15 mouse cellular contexts compared by ENCODE assay signal in the genomic region with DNA sequence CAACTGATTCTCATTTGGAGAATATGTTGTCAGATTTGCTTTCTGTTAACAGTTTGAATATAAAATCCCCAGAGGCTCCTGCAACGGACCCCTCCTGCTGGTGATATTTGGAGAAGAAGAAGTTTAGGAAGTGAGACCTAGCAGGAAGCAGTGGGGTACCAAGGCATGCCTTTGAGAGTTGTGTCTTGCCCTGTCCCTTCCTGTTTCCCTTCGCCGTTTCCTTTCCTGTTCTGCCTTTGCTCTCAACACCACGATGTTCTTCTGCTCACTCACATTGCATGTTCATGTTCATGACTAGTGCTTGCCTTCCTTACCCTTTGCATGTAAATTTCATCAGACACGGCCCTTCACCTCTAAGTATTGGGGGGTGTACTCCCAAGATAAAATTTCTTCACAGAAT.
"Had no signal": no experiment of that assay in that cellular context is flagged by ENCODE, and none has a peak within 500 bp of the region (broad histone marks: within the 10 kb centered on the region; RNA-seq: fewer than 3 reads in every experiment).

No protein-coding gene starts in this region.

- H3K4me3 ChIP-seq: layer of hippocampus, adult 2 months; limb, embryonic 12.5 days; liver, embryonic 13.5 days; lung, embryonic 15.5 days; midbrain, embryonic 12.5 days had no signal

- ATAC-seq: intestine, postnatal 0 days; liver, postnatal 0 days; midbrain, embryonic 16.5 days had no signal

- H3K27me3 ChIP-seq: limb, embryonic 12.5 days; liver, embryonic 13.5 days; lung, embryonic 15.5 days had no signal

- H3K36me3 ChIP-seq: limb, embryonic 12.5 days; liver, embryonic 13.5 days; lung, embryonic 15.5 days; midbrain, embryonic 12.5 days had no signal

- DNase-seq: kidney, adult 8-10 months; kidney, postnatal 4 days; liver; liver, embryonic 13.5 days; liver, postnatal 0 days; lung, postnatal 14 days; right cerebral cortex, postnatal 14 days had no signal

- H3K27ac ChIP-seq: kidney, postnatal 0 days; layer of hippocampus, adult 2 months; limb, embryonic 12.5 days; liver, embryonic 13.5 days; lung, embryonic 15.5 days; macrophage; midbrain, embryonic 12.5 days had no signal
